Mouse (Mus musculus): Measurements from ENCODE around the gene Abcb9. TPM values are rescaled to one million over a fixed set of nuclear protein-coding genes. Genes with fewer than 3 reads are reported as not detected.

The Abcb9 gene
- polyA plus RNA-seq, 1 experiment = 0.90 TPM

DNA sequence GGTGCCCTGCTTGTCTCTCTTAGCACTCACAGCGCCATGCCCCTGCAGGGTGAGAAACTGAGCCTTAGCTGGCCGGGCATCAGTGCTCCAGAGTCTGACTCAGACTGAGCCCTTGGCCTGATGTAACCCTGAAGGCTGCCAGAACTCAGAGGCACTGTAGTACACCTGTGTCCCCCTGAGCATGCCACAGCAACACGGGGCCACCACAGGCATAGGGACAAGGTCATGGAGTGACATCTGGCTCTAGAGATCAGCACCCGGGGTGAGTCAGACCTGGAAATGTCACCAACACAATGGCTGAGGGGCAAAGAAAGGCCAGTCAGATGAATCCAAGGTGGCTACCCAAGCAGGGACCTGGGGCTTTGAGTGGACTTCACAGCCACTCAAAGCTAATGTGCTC is 8.7 kb downstream of the Abcb9 start:
- Histone ChIP-seq H3K79me2 (ENCODE audit: control insufficient read depth, insufficient read depth) (no peaks in the 10 kb centered on the region), H3K27me3 (ENCODE audit: control insufficient read depth, insufficient read depth, insufficient read length) (no peaks in the 10 kb centered on the region), H3ac (ENCODE audit: control insufficient read depth, insufficient read length) (no peak overlapping the region), H3K4me3 (no peak overlapping the region), H3K36me3 (ENCODE audit: control insufficient read depth, insufficient read depth) (no peaks in the 10 kb centered on the region), H3K4me2 (ENCODE audit: low read depth) (no peak overlapping the region)
- TF ChIP-seq TCF12 (IDR thresholded peaks at IDR 0.05; ENCODE audit: insufficient read depth, poor library complexity, severe bottlenecking) = no peak
- TF ChIP-seq CEBPB (IDR thresholded peaks at IDR 0.05; ENCODE audit: insufficient read depth, poor library complexity, severe bottlenecking) = no peak
- TF ChIP-seq POLR2AphosphoS2 (IDR thresholded peaks at IDR 0.05; ENCODE audit: insufficient read length, low read depth) = no peak
- no peak for TF ChIP-seq POLR2A (IDR thresholded peaks at IDR 0.05; ENCODE audit: insufficient read length, low read depth)
- no peak for TF ChIP-seq TCF3 (IDR thresholded peaks at IDR 0.05; ENCODE audit: insufficient read length, low read depth)
- TF ChIP-seq REST (IDR thresholded peaks at IDR 0.05; ENCODE audit: insufficient read depth, insufficient read length) = no peak
- no peak for TF ChIP-seq E2F4 (IDR thresholded peaks at IDR 0.05; ENCODE audit: insufficient read depth)
- no peak for TF ChIP-seq MYOD1 (IDR thresholded peaks at IDR 0.05; ENCODE audit: control insufficient read depth in 1 of 3, insufficient read length in 2 of 3, low read depth in 2 of 3)
- TF ChIP-seq SRF (IDR thresholded peaks at IDR 0.05; ENCODE audit: control insufficient read depth, insufficient read length, low read depth) = no peak
- no peak for TF ChIP-seq USF1 (IDR thresholded peaks at IDR 0.05; ENCODE audit: low read depth)
- no peak for TF ChIP-seq MAX (IDR thresholded peaks at IDR 0.05; ENCODE audit: low read depth)
- TF ChIP-seq MYOG (IDR thresholded peaks at IDR 0.05; ENCODE audit: control insufficient read depth in 1 of 3, insufficient read depth in 1 of 3, insufficient read length in 2 of 3, low read depth in 2 of 3) = no peak

GRCm38 (mm10) chr5:124085513-124085912 is 10.1 kb downstream of the Abcb9 start:
- Histone ChIP-seq H3K36me3 (ENCODE audit: control insufficient read depth, insufficient read depth) (no peaks in the 10 kb centered on the region), H3K4me3 (no peak overlapping the region)
- TF ChIP-seq SRF (IDR thresholded peaks at IDR 0.05; ENCODE audit: control insufficient read depth, insufficient read length, low read depth) (no peak), CEBPB (IDR thresholded peaks at IDR 0.05; ENCODE audit: insufficient read depth, poor library complexity, severe bottlenecking) (no peak), TCF12 (IDR thresholded peaks at IDR 0.05; ENCODE audit: insufficient read depth, poor library complexity, severe bottlenecking) (no peak), POLR2AphosphoS2 (IDR thresholded peaks at IDR 0.05; ENCODE audit: insufficient read length, low read depth) (no peak), E2F4 (IDR thresholded peaks at IDR 0.05; ENCODE audit: insufficient read depth) (no peak)

GRCm38 (mm10) chr5:124084588-124085173 is 10.9 kb downstream of the Abcb9 start:
- Histone ChIP-seq H3K27me3 (ENCODE audit: control insufficient read depth, insufficient read depth, insufficient read length) (no peaks in the 10 kb centered on the region), H3ac (ENCODE audit: control insufficient read depth, insufficient read length) (no peak overlapping the region), H3K36me3 (ENCODE audit: control insufficient read depth, insufficient read depth) (no peaks in the 10 kb centered on the region), H3K79me2 (ENCODE audit: control insufficient read depth, insufficient read depth) (no peaks in the 10 kb centered on the region), H3K4me3 (no peak overlapping the region), H3K4me2 (ENCODE audit: low read depth) (no peak overlapping the region)
- no peak for TF ChIP-seq CEBPB (IDR thresholded peaks at IDR 0.05; ENCODE audit: insufficient read depth, poor library complexity, severe bottlenecking)
- no peak for TF ChIP-seq POLR2A (IDR thresholded peaks at IDR 0.05; ENCODE audit: insufficient read length, low read depth)
- no peak for TF ChIP-seq TCF3 (IDR thresholded peaks at IDR 0.05; ENCODE audit: insufficient read length, low read depth)
- TF ChIP-seq REST (IDR thresholded peaks at IDR 0.05; ENCODE audit: insufficient read depth, insufficient read length) = no peak
- TF ChIP-seq POLR2AphosphoS2 (IDR thresholded peaks at IDR 0.05; ENCODE audit: insufficient read length, low read depth) = no peak
- no peak for TF ChIP-seq MAX (IDR thresholded peaks at IDR 0.05; ENCODE audit: low read depth)
- no peak for TF ChIP-seq E2F4 (IDR thresholded peaks at IDR 0.05; ENCODE audit: insufficient read depth)
- TF ChIP-seq TCF12 (IDR thresholded peaks at IDR 0.05; ENCODE audit: insufficient read depth, poor library complexity, severe bottlenecking) = no peak
- no peak for TF ChIP-seq SRF (IDR thresholded peaks at IDR 0.05; ENCODE audit: control insufficient read depth, insufficient read length, low read depth)

More at GRCm38 (mm10) chr5:124085513-124085912, 10.1 kb downstream of the Abcb9 start:
- Histone ChIP-seq H3K4me2 (ENCODE audit: low read depth) (no peak overlapping the region), H3K27me3 (ENCODE audit: control insufficient read depth, insufficient read depth, insufficient read length) (no peaks in the 10 kb centered on the region), H3K79me2 (ENCODE audit: control insufficient read depth, insufficient read depth) (no peaks in the 10 kb centered on the region), H3ac (ENCODE audit: control insufficient read depth, insufficient read length) (no peak overlapping the region)

DNA sequence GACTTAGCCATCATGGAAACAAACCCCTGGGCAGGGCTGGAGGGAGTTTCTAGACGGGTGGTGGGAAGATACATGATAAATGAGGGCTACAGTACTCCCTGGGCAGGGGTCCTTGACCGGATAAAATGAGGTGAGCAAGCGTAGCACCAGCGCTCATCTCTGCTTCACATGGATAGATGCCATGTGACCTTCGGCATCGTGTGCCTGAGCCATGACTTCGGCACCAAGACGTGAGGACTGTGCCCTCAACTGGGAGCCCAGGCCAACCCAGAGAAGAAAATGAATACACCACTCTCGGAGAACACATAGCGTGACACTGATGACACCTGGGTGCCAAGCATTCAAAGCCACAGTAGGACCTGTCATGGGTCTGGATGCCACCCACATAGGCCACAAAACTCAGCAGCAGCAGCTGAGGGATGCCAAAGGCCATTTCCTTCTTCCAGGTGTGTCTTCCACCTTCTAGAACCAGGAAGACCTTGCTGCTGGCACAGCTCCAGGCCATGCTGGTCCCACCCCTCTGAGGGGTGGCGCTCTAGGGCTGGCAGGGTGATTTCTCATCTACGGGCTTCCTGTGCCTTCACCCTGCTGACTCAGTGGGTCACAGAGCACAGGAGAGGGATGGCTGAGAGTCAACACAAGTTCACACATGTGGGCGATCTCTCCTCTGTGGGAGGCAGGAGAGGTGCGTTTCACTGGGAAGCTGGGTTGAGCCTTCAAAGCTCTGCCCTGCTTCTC is 11.6 kb downstream of the Abcb9 start:
- Histone ChIP-seq H3K4me2 (ENCODE audit: low read depth) (no peak overlapping the region), H3K27me3 (ENCODE audit: control insufficient read depth, insufficient read depth, insufficient read length) (no peaks in the 10 kb centered on the region), H3K79me2 (ENCODE audit: control insufficient read depth, insufficient read depth) (no peaks in the 10 kb centered on the region), H3ac (ENCODE audit: control insufficient read depth, insufficient read length) (no peak overlapping the region), H3K36me3 (ENCODE audit: control insufficient read depth, insufficient read depth) (no peaks in the 10 kb centered on the region), H3K4me3 (no peak overlapping the region)
- TF ChIP-seq MYOD1 (IDR thresholded peaks at IDR 0.05; ENCODE audit: control insufficient read depth in 1 of 3, insufficient read length in 2 of 3, low read depth in 2 of 3) (no peak), CEBPB (IDR thresholded peaks at IDR 0.05; ENCODE audit: insufficient read depth, poor library complexity, severe bottlenecking) (no peak), MYOG (IDR thresholded peaks at IDR 0.05; ENCODE audit: control insufficient read depth in 1 of 3, insufficient read depth in 1 of 3, insufficient read length in 2 of 3, low read depth in 2 of 3) (no peak), POLR2AphosphoS2 (IDR thresholded peaks at IDR 0.05; ENCODE audit: insufficient read length, low read depth) (no peak), E2F4 (IDR thresholded peaks at IDR 0.05; ENCODE audit: insufficient read depth) (no peak), MAX (IDR thresholded peaks at IDR 0.05; ENCODE audit: low read depth) (no peak), POLR2A (IDR thresholded peaks at IDR 0.05; ENCODE audit: insufficient read length, low read depth) (no peak), REST (IDR thresholded peaks at IDR 0.05; ENCODE audit: insufficient read depth, insufficient read length) (no peak), SRF (IDR thresholded peaks at IDR 0.05; ENCODE audit: control insufficient read depth, insufficient read length, low read depth) (no peak), TCF12 (IDR thresholded peaks at IDR 0.05; ENCODE audit: insufficient read depth, poor library complexity, severe bottlenecking) (no peak), USF1 (IDR thresholded peaks at IDR 0.05; ENCODE audit: low read depth) (no peak)
